Mouse (Mus musculus) erythroblast, embryonic 14.5 days (primary cell): ENCODE measurements around the gene Mfrp. TPM values are rescaled to one million over a fixed set of nuclear protein-coding genes. Genes with fewer than 3 reads are reported as not detected.

ENCODE experiments used
- H3K27me3 ChIP-seq: 2 replicates; pipeline ENCODE4 v1.6.1; 2012; ENCODE audit warnings: inconsistent platforms; ENCODE audit not compliant: control insufficient read depth
- H3K36me3 ChIP-seq: 2 replicates; pipeline ENCODE4 v1.6.1; 2012; ENCODE audit warnings: mild to moderate bottlenecking, inconsistent platforms; ENCODE audit not compliant: control insufficient read depth
- H3K4me1 ChIP-seq: 2 replicates; pipeline ENCODE4 v1.6.1; 2012; ENCODE audit warnings: inconsistent platforms; ENCODE audit not compliant: control insufficient read depth
- H3K4me3 ChIP-seq: replicated peaks from 2 replicates; pipeline ENCODE3; 2012; ENCODE audit warnings: moderate library complexity, mild to moderate bottlenecking, inconsistent platforms
- H3K9me3 ChIP-seq: 2 replicates; pipeline ENCODE4 v1.6.1; 2012; ENCODE audit warnings: low read length, inconsistent platforms, mixed read lengths; ENCODE audit not compliant: control insufficient read depth
- GATA1 ChIP-seq: IDR thresholded peaks from 2 replicates; pipeline ENCODE4 v1.6.1; 2012; ENCODE audit warnings: low read length, inconsistent platforms, mixed read lengths
- TAL1 ChIP-seq: IDR thresholded peaks from 3 replicates; pipeline ENCODE4 v1.6.1; 2012; ENCODE audit warnings: low read length, inconsistent platforms, mixed read lengths
- polyA plus RNA-seq: library from polyadenylated mRNA; stranded (reverse); fragments of >175 nt; gene quantifications from 2 replicates; pipeline ENCODE4 v1.2.3, GENCODE M21; 2012

Mfrp gene
- polyA plus RNA-seq, 1 experiment, result not detected

GRCm38 (mm10) chr9:44141951-44142350, 40.4 kb downstream of the Mfrp start:
- H3K9me3 ChIP-seq, result no peaks in the 10 kb centered on the region
- TF ChIP-seq GATA1 (no peak), TAL1 (no peak)
- H3K4me1 ChIP-seq, result no peaks in the 10 kb centered on the region
- H3K36me3 ChIP-seq, result peaks cover 29% of the 10 kb centered on the region
- H3K4me3 ChIP-seq, result no peak overlapping the region
- peaks cover 7% of the 10 kb centered on the region for H3K27me3 ChIP-seq

GRCm38 (mm10) chr9:44143421-44143820, 41.9 kb downstream of the Mfrp start:
- peaks cover 36% of the 10 kb centered on the region for H3K36me3 ChIP-seq
- no peak overlapping the region for H3K4me3 ChIP-seq
- TF ChIP-seq TAL1 (no peak), GATA1 (no peak)
- no peaks in the 10 kb centered on the region for H3K9me3 ChIP-seq
- H3K4me1 ChIP-seq, result no peaks in the 10 kb centered on the region
- H3K27me3 ChIP-seq, result no peaks in the 10 kb centered on the region; the same call in 1 of the 2 replicates

- no peak for TF ChIP-seq GATA1
- Histone ChIP-seq H3K36me3 (peaks cover 41% of the 10 kb centered on the region), H3K4me3 (no peak overlapping the region), H3K4me1 (no peaks in the 10 kb centered on the region), H3K27me3 (no peaks in the 10 kb centered on the region), H3K9me3 (no peaks in the 10 kb centered on the region)
These were observed 42.6 kb downstream of the Mfrp start for GRCm38 (mm10) chr9:44144023-44144717.

GRCm38 (mm10) chr9:44144718-44145060, 43.2 kb downstream of the Mfrp start:
- Histone ChIP-seq H3K36me3 (peaks cover 41% of the 10 kb centered on the region), H3K4me3 (no peak overlapping the region), H3K4me1 (no peaks in the 10 kb centered on the region), H3K9me3 (no peaks in the 10 kb centered on the region), H3K27me3 (no peaks in the 10 kb centered on the region)
- no peak for TF ChIP-seq TAL1
- no peak for TF ChIP-seq GATA1

GRCm38 (mm10) chr9:44147290-44147689, 45.8 kb downstream of the Mfrp start:
- no peaks in the 10 kb centered on the region for H3K27me3 ChIP-seq
- no peak for TF ChIP-seq TAL1
- no peak for TF ChIP-seq GATA1
- no peak overlapping the region for H3K4me3 ChIP-seq
- H3K4me1 ChIP-seq, result no peaks in the 10 kb centered on the region
- H3K9me3 ChIP-seq, result no peaks in the 10 kb centered on the region
- H3K36me3 ChIP-seq, result peaks cover 60% of the 10 kb centered on the region

Other genes with a start within 250 kb of the Mfrp start
- gene Thy1, start 58.3 kb upstream of the Mfrp start, polyA plus RNA-seq, result not detected in 2 replicates
- gene Usp2, start 34.7 kb upstream of the Mfrp start, polyA plus RNA-seq, result 0.05 TPM in 1 of 2 replicates, not detected in the other
- gene C1qtnf5, start 5.5 kb downstream of the Mfrp start, polyA plus RNA-seq, result 0.08 TPM in 1 of 2 replicates, not detected in the other
- not detected in 2 replicates for gene Gm49380, start 11.8 kb downstream of the Mfrp start, polyA plus RNA-seq
- 8.5 and 11.1 TPM in 2 replicates for gene Rnf26, start 11.8 kb downstream of the Mfrp start, polyA plus RNA-seq
- not detected in 2 replicates for gene Mcam, start 32.7 kb downstream of the Mfrp start, polyA plus RNA-seq
- gene Cbl, start 132.3 kb downstream of the Mfrp start, polyA plus RNA-seq, result 0.13 and 0.16 TPM in 2 replicates
- not detected in 2 replicates for gene Ccdc153, start 138.9 kb downstream of the Mfrp start, polyA plus RNA-seq
- not detected in 2 replicates for gene Pdzd3, start 149.7 kb downstream of the Mfrp start, polyA plus RNA-seq
- 0.07 TPM in 1 of 2 replicates, not detected in the other for gene Nlrx1, start 166.9 kb downstream of the Mfrp start, polyA plus RNA-seq
- gene Abcg4, start 186.9 kb downstream of the Mfrp start, polyA plus RNA-seq, result 19.1 and 19.9 TPM in 2 replicates
- 0.57 and 0.75 TPM in 2 replicates for gene Hinfp, start 203.9 kb downstream of the Mfrp start, polyA plus RNA-seq
- gene C2cd2l, start 218.6 kb downstream of the Mfrp start, polyA plus RNA-seq, result 24.5 and 25.4 TPM in 2 replicates
- gene Dpagt1, start 224.3 kb downstream of the Mfrp start, polyA plus RNA-seq, result 0.15 and 0.20 TPM in 2 replicates
- 364 and 434 TPM in 2 replicates for gene H2afx, start 233.0 kb downstream of the Mfrp start, polyA plus RNA-seq
- gene Hmbs, start 242.5 kb downstream of the Mfrp start, polyA plus RNA-seq, result 331 and 361 TPM in 2 replicates